Comparison of ENCODE assay signal across 12 mouse cellular contexts in genomic region chr6:115013574-115013973, GRCm38 (mm10).
"Had no signal": no experiment of that assay in that cellular context is flagged by ENCODE, and none has a peak within 500 bp of the region (broad histone marks: within the 10 kb centered on the region; RNA-seq: fewer than 3 reads in every experiment).

No protein-coding gene starts in this region.

- H3K9ac ChIP-seq: hindbrain, embryonic 15.5 days; limb, embryonic 12.5 days; liver, embryonic 14.5 days; midbrain, embryonic 13.5 days had no signal

- H3K27ac ChIP-seq: hindbrain, embryonic 15.5 days; kidney, postnatal 0 days; limb, embryonic 12.5 days; liver, embryonic 14.5 days; midbrain, embryonic 13.5 days had no signal

- H3K9me3 ChIP-seq: hindbrain, embryonic 15.5 days; limb, embryonic 12.5 days; midbrain, embryonic 13.5 days had no signal

- H3K4me3 ChIP-seq: hindbrain, embryonic 15.5 days; limb, embryonic 12.5 days; midbrain, embryonic 13.5 days had no signal

- ATAC-seq: lung, postnatal 0 days; midbrain, embryonic 13.5 days had no signal

- DNase-seq: liver; lung, adult 2 months; lung, postnatal 36 days; right cerebral cortex, postnatal 14 days; thymus, adult 18-20 months; thymus, postnatal 25 days had no signal

- H3K27me3 ChIP-seq: hindbrain, embryonic 15.5 days; limb, embryonic 12.5 days; midbrain, embryonic 13.5 days had no signal

- H3K4me2 ChIP-seq: hindbrain, embryonic 15.5 days; limb, embryonic 12.5 days; midbrain, embryonic 13.5 days had no signal

- H3K4me1 ChIP-seq: hindbrain, embryonic 15.5 days; midbrain, embryonic 13.5 days had no signal
